Mouse (Mus musculus): ENCODE results near the gene Gtf3c2. TPM values are rescaled to one million over a fixed set of nuclear protein-coding genes. Genes with fewer than 3 reads are reported as not detected.
A peak's percentile ranks its signal among the peaks of the same experiment; 100 is the strongest.
"Not testable (repeated sequence)": the region's sequence is repeated elsewhere in the genome, so short reads cannot be mapped to it uniquely, and the experiment has no call there.

Gene Gtf3c2
- polyA plus RNA-seq (2015; fragmentation: Nextera tagmentation; extraction: Ambion mirVana): 56.6 and 63.4 TPM in 2 replicates

DNA sequence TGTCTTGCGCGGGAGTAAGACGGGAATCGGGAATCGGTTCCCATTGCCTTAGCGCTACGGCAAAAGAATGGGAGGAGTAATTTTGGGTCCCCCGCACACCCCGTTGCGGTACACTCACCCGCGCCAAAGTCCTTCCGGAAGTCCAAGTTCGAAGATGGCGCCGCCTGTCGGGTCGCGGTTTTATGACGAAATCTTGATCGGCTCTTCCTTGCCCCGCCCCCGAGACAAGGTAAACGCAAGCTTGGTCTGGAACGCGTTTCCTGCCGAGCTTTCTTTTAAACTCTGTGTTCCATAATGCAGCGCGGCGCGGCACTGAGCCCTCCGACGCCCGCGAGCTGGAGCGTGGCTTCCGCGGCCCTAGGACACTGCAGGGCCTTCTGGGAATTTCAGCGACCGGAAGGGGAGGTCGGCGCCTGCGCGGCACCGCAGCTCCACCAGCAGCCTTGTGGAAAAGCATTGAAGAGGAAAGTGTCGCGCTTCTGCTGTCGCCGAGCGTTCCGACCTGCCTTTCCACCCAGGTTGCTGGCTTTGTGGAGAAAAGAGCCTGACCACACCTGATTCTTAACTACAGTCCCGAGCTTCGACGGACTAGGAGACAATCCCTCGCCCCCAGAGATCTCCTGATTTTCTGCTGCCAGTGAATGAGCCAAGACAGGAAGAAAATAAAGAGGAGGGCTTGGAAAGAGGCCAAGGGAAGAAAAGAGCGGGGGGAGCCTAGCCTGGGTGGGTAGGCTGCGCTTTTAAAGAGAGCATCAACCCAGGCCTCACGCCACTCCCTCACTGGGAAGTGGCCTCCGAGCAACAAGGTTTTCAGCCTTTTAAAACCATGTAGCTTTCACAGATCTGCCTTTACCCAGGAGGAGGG lies at the start of gene Gtf3c2, which contains the start of gene Gm29609:
TSS of gene Gtf3c2 (minus strand) at position 379 of the 865 bp plus-strand sequence.
TSS of gene Gm29609 (minus strand) at position 146 of the 865 bp plus-strand sequence.
- peak within 1 kb of the TSS; percentile 81 for H3K4me2 ChIP-seq (replicated peaks)
- H3K9me3 ChIP-seq: no peaks in the 10 kb centered on the region
- H3K36me3 ChIP-seq: no peaks in the 10 kb centered on the region
- no peaks in the 10 kb centered on the region for H3K4me1 ChIP-seq (replicated peaks)
- peak; percentile 98 for ATAC-seq
- WGBS: under 1% methylated on average over 59 of the region's 59 CpGs
- no peaks in the 10 kb centered on the region for H3K27me3 ChIP-seq (replicated peaks)
- H3K4me3 ChIP-seq (replicated peaks): peak within 1 kb of the TSS; percentile 79
- H3K27ac ChIP-seq: peak within 1 kb of the TSS; percentile 100
- peak within 1 kb of the TSS; percentile 70 for H3K9ac ChIP-seq

DNA sequence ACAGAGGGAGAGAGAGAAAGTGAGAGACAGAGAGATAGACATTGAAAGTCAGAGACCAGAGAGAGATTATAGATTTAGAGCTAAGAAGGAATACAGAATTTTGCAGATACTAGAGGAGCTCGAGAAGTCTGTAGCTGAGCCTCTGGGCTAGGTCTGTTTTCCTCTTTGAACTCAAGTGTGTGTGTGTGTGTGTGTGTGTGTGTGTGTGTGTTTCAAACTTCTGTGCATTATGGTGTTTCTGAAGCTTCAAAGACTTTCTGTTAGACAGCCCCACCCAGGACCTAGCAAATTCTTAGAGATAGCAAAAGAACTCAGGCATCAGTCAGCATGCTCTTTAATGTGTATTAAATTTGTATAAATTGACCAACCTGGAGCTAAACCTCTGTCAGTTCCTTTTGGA lies 46.7 kb upstream of the Gtf3c2 start:
- Histone ChIP-seq H3K9me3 (no peaks in the 10 kb centered on the region), H3K4me1 (replicated peaks) (no peaks in the 10 kb centered on the region), H3K4me2 (replicated peaks) (no peak overlapping the region), H3K27me3 (replicated peaks) (no peaks in the 10 kb centered on the region), H3K9ac (no peak overlapping the region), H3K4me3 (replicated peaks) (no peak overlapping the region), H3K36me3 (no peaks in the 10 kb centered on the region), H3K27ac (no peak overlapping the region)
- no peak for ATAC-seq
- 77% methylated on average over 1 of the region's 1 CpGs for WGBS

DNA sequence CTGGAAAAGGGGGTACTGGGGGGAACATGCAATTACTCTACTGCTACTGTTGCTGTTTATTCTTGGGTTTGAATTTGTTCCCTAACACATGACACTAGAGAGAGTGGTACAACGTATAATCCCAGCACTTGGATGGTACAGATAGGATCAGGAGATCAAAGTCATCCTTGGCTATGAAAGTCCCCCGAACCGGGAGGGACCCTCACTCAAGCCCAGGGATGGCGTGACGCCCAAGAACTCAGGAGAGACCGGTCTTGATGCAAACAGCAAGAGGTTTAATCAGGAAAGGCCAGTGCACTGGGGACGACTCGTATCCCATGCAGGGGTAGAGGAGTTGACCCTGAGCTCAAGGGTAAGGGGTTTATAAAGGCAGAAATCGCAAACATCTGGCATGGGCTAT lies 42.8 kb upstream of the Gtf3c2 start:
- Histone ChIP-seq H3K9ac (no peak overlapping the region), H3K4me1 (replicated peaks) (peaks cover 4% of the 10 kb centered on the region; the same call in 1 of the 2 replicates), H3K4me3 (replicated peaks) (no peak overlapping the region), H3K4me2 (replicated peaks) (no peak overlapping the region), H3K9me3 (no peaks in the 10 kb centered on the region), H3K36me3 (no peaks in the 10 kb centered on the region), H3K27ac (no peak overlapping the region), H3K27me3 (replicated peaks) (no peaks in the 10 kb centered on the region)
- no peak for ATAC-seq
- WGBS: 94% methylated on average over 9 of the region's 9 CpGs

DNA sequence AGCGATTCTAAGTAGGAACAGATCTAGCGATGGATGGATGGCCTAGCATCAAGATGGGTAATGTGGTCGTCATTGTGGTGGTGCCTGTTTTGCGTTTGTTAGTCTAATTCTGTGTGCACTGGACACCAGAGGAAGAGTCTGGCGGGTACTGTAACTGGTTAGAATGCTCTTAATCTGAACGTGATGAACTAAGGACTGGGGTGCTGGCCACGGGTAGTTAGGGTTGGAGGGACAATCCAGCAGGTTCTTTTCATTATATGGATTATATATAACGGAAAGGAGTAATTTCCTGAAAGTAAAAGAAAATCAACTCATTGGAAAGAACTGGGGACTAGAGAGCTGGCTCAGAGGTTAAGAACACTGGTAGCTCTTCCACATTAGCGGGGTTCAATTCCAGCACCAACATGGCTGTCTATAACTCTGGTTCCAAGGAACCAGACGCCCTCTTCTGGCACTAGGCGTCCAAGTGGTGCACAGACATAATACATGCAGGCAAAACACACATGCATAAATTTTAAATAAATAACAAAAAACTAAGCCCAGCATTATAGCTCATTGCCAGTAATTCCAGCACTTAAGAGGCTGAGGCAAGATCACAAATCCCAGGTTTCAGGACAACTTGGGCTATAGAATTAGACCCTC lies 41.5 kb upstream of the Gtf3c2 start:
- 11% methylated on average over 11 of the region's 11 CpGs for WGBS
- Histone ChIP-seq H3K9ac (peak overlapping the region; percentile 74), H3K9me3 (no peaks in the 10 kb centered on the region), H3K4me3 (replicated peaks) (peak overlapping the region; percentile 94), H3K4me2 (replicated peaks) (peak overlapping the region; percentile 79), H3K27ac (peak overlapping the region; percentile 84), H3K4me1 (replicated peaks) (peaks cover 4% of the 10 kb centered on the region; the same call in 1 of the 2 replicates), H3K36me3 (no peaks in the 10 kb centered on the region), H3K27me3 (replicated peaks) (no peaks in the 10 kb centered on the region)
- ATAC-seq: no peak

DNA sequence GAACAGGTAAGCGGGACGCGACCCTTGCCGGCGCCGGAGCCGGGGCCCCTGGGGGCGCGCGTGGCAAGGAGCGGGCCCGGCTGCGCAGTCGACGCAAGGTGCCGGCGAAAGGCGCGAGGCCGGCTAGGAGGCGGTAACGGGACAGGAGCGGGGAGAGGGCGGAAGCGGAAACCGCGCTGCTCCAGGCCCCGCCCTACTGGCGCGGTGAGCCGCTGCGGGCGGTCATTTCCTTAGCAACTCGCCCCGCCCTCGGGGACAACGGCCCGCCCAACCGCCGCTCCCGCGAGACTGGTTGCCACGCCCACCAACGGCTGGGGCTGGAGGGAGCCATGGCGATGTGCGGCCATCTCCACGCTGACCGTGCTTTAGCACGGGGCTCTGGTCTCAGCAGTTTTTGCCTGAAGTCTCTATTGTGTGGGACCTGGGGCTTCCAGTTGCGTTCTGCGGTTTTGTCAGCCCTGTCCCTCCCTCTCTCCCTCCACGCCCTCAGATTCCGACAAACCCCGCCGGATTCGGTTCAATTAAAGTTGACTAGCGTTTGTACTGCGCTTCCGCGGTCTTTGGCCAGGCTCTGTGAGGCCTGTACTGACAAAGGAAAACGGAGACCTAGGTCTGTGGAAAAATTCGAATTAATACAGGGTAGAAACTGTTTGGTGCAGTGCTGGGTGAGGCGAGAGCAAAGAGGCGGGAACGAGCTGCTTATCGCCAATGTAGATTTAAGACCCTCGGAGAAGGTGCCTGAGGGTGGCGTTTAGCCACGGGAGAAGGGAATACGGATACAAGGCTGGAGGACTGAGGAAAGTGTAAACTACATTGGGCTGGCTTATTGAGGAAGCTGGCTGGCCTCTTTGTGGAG lies 40.7 kb upstream of the Gtf3c2 start, which contains the start of gene Ppm1g:
TSS of gene Ppm1g (minus strand) at position 240 of the 856 bp plus-strand sequence.
- peak within 1 kb of the TSS; percentile 94 for H3K4me3 ChIP-seq (replicated peaks)
- H3K36me3 ChIP-seq: no peaks in the 10 kb centered on the region
- H3K27me3 ChIP-seq (replicated peaks): no peaks in the 10 kb centered on the region
- under 1% methylated on average over 70 of the region's 70 CpGs for WGBS
- H3K9me3 ChIP-seq: no peaks in the 10 kb centered on the region
- H3K27ac ChIP-seq: peak within 1 kb of the TSS; percentile 91
- peak within 1 kb of the TSS; percentile 86 for H3K9ac ChIP-seq
- H3K4me2 ChIP-seq (replicated peaks): peak within 1 kb of the TSS; percentile 79
- peaks cover 4% of the 10 kb centered on the region; the same call in 1 of the 2 replicates for H3K4me1 ChIP-seq (replicated peaks)
- ATAC-seq: peak; percentile 98

DNA sequence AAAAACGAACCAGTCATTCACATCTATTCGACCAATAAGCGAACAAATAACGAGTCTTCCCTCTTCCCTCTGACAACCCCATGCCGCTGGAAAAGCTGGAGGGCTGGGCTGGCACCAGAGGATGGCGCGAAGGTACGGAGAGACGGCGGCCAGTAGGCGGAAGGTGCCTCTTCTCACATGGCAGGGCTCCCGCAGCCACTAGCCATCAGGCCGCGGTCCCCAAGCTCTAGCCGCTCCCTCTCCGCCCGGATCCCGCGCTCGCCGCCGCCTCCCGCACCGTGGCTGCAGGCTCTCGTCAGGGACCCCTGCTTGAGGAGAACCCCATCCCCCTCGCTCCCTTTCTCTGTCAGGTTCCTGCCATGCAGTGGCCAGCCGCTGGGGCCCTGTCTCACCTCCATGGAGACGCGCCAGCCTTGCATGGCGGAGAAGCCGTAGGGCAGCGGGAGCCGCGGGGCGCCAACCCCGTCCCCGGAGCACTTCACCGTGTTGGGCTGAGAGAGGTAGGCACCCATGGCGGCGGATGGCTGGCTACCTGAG lies 40.0 kb upstream of the Gtf3c2 start:
- H3K27me3 ChIP-seq (replicated peaks): no peaks in the 10 kb centered on the region
- no peak; the same call in 1 of the 2 replicates for ATAC-seq
- H3K9ac ChIP-seq: peak overlapping the region; percentile 86
- H3K36me3 ChIP-seq: no peaks in the 10 kb centered on the region
- H3K4me2 ChIP-seq (replicated peaks): peak overlapping the region; percentile 75
- no peaks in the 10 kb centered on the region for H3K9me3 ChIP-seq
- WGBS: under 1% methylated on average over 40 of the region's 40 CpGs
- H3K4me3 ChIP-seq (replicated peaks): peak overlapping the region; percentile 94
- peaks cover 4% of the 10 kb centered on the region; the same call in 1 of the 2 replicates for H3K4me1 ChIP-seq (replicated peaks)
- peak overlapping the region; percentile 91 for H3K27ac ChIP-seq

DNA sequence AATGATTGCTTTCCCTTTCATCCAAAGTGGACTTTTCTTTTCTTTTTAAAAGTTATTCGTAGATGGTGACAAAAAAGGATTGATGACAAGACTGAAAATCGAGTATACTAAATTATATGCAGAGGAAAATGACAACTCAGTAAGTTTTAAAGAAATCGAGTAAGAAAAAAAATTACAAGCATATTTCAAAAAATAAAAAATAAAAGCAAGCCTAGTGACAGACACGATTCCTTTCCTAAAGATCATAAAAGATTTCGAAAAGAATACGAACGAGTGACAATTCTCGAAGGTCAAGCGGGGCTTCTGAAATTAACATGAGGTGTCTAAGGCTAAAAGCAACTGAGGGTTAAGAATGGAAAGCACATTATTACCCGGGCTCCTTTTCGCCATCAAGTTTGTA lies 39.5 kb upstream of the Gtf3c2 start:
- Histone ChIP-seq H3K4me1 (replicated peaks) (peaks cover 4% of the 10 kb centered on the region; the same call in 1 of the 2 replicates), H3K27ac (0 out of 2 replicates have a peak overlapping the region, but pooled peaks have one; percentile 91), H3K9me3 (no peaks in the 10 kb centered on the region), H3K4me3 (replicated peaks) (peak overlapping the region; percentile 94), H3K36me3 (no peaks in the 10 kb centered on the region), H3K4me2 (replicated peaks) (peak overlapping the region; percentile 75), H3K27me3 (replicated peaks) (no peaks in the 10 kb centered on the region), H3K9ac (peak overlapping the region; percentile 86)
- 1% methylated on average over 11 of the region's 11 CpGs for WGBS
- no peak for ATAC-seq

DNA sequence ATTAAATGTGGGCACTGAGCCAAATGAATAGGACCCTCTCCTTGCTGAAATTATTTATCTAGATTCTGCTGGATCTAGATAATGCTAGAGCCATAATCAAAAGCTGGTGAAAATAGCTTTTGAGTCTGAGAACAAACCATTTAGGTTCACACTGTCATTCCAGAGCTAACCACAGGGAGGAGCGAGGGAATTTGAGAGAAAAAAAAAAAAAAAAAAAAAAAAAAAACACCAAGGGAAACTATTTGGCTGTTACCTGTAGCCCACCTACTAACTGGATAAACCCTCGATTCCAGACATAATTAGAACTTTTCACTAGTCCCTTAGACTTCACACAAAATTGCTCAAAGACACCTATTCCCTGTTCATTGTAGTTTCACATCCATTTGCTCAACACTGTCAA lies 39.1 kb upstream of the Gtf3c2 start:
- Histone ChIP-seq H3K36me3 (no peaks in the 10 kb centered on the region), H3K4me2 (replicated peaks) (peak overlapping the region; percentile 75), H3K9me3 (no peaks in the 10 kb centered on the region), H3K9ac (no peak overlapping the region; the same call in 1 of the 2 replicates), H3K27ac (no peak overlapping the region), H3K27me3 (replicated peaks) (no peaks in the 10 kb centered on the region), H3K4me3 (replicated peaks) (peak overlapping the region; percentile 94), H3K4me1 (replicated peaks) (peaks cover 4% of the 10 kb centered on the region; the same call in 1 of the 2 replicates)
- 4% methylated on average over 2 of the region's 2 CpGs for WGBS
- ATAC-seq: no peak

DNA sequence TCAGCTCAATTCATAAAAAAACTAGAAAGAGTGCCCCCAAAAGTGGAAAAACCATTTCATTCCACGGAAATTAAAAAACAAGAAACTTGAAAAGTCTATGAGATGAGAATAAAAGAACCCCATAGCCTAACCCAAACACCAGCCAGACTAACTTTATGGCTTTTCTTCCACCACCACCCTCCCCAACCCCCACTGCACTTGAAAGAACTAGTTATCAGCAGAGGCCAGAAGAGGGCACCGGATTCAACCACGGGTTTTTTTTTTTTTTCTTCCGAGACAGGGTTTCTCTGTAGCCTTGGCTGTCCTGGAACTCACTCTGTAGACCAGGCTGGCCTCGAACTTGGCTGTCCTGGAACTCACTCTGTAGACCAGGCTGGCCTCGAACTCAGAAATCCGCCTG lies 38.4 kb upstream of the Gtf3c2 start:
- H3K4me3 ChIP-seq (replicated peaks): no peak overlapping the region
- no peak overlapping the region for H3K4me2 ChIP-seq (replicated peaks)
- H3K9me3 ChIP-seq: no peaks in the 10 kb centered on the region
- ATAC-seq: no peak
- peaks cover 4% of the 10 kb centered on the region; the same call in 1 of the 2 replicates for H3K4me1 ChIP-seq (replicated peaks)
- 54% methylated on average over 7 of the region's 7 CpGs for WGBS
- H3K36me3 ChIP-seq: no peaks in the 10 kb centered on the region
- no peaks in the 10 kb centered on the region for H3K27me3 ChIP-seq (replicated peaks)
- no peak overlapping the region for H3K9ac ChIP-seq
- H3K27ac ChIP-seq: no peak overlapping the region

DNA sequence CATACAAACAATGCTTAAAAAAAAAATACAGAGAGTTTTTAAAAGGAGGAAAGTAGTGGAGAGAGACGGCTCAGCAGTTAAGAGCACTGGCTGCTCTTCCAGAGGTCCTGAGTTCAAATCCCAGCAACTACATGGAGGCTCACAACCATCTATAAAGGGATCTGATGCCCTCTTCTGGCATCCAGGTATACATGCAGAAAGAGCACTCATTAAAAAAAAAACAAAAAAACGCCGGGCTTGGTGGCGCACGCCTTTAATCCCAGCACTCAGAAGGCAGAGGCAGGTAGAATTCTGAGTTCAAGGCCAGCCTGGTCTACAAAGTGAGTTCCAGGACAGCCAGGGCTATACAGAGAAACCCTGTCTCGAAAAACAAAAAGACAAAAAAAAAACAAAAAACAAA lies 36.6 kb upstream of the Gtf3c2 start:
- H3K36me3 ChIP-seq; H3K9me3 ChIP-seq; H3K27ac ChIP-seq; H3K4me1 ChIP-seq (replicated peaks); H3K4me2 ChIP-seq (replicated peaks); H3K9ac ChIP-seq; H3K4me3 ChIP-seq (replicated peaks); H3K27me3 ChIP-seq (replicated peaks); ATAC-seq: not testable (repeated sequence)
- WGBS: 90% methylated on average over 6 of the region's 6 CpGs

DNA sequence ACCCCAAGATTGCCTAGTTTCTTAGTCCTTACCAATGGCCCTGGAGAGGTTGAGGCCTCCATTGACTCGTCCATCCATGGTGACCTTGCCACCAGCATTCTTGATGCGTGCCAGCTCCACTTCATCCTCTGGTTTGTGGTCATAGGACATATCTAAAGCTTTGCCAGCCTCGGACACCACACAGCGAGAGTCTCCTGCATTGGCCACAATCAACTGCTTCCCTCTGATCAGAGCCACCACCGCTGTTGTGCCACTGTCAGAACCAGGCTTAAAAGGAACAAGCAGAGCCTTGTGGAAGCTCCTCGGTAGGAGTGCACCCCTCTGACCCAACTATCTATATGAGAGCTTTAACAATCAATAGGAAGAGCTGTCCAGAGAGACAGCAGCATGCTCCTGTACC lies 24.5 kb upstream of the Gtf3c2 start:
- Histone ChIP-seq H3K4me2 (replicated peaks) (no peak overlapping the region), H3K27me3 (replicated peaks) (no peaks in the 10 kb centered on the region), H3K9me3 (0 out of 2 replicates have a peak, but pooled peaks cover 4% of the 10 kb centered on the region), H3K9ac (no peak overlapping the region), H3K27ac (no peak overlapping the region), H3K4me3 (replicated peaks) (no peak overlapping the region), H3K4me1 (replicated peaks) (peaks cover 16% of the 10 kb centered on the region), H3K36me3 (peaks cover 44% of the 10 kb centered on the region)
- ATAC-seq: no peak
- 93% methylated on average over 6 of the region's 6 CpGs for WGBS
